Mouse (Mus musculus) ES-E14 (cell line): ENCODE data around the gene Rsf1. TPM values are rescaled to one million over a fixed set of nuclear protein-coding genes. Genes with fewer than 3 reads are reported as not detected.

Experiments used
- DNase-seq: peaks from one replicate; pipeline ENCODE4 v3.0.0-alpha.2; 2013; ENCODE audit warnings: low read depth, low spot score
- H3K27ac ChIP-seq: 2 replicates; pipeline ENCODE4 v1.5.1; 2012; ENCODE audit warnings: low read depth, mild to moderate bottlenecking, low read length, moderate library complexity, mixed read lengths; ENCODE audit not compliant: poor library complexity, insufficient read depth, severe bottlenecking
- H3K36me3 ChIP-seq: 2 replicates; pipeline ENCODE4 v1.6.1; 2012; ENCODE audit warnings: mild to moderate bottlenecking, low read length, moderate library complexity, mixed read lengths; ENCODE audit not compliant: control insufficient read depth, poor library complexity, insufficient read depth, severe bottlenecking
- H3K4me1 ChIP-seq, 2 experiments: fragments of 150-350 bp in 1 of 2; sonication (generic) in 1 of 2; 2 replicates each; pipeline ENCODE4 v1.6.1; 2012; ENCODE audit warnings: low read length in 2 of 2, mild to moderate bottlenecking in 1 of 2, mixed read lengths in 1 of 2; ENCODE audit not compliant: control insufficient read depth in 2 of 2, insufficient read depth in 2 of 2, poor library complexity in 1 of 2
- H3K4me3 ChIP-seq, 2 experiments: fragments of 150-350 bp in 1 of 2; sonication (generic) in 1 of 2; 2 replicates each; pipeline ENCODE4 v1.5.1; 2012; ENCODE audit warnings: low read length in 2 of 2, low read depth in 1 of 2, mild to moderate bottlenecking in 1 of 2, mixed read lengths in 1 of 2; ENCODE audit not compliant: insufficient read depth in 1 of 2, poor library complexity in 1 of 2, severe bottlenecking in 1 of 2
- H3K9ac ChIP-seq: 2 replicates; pipeline ENCODE4 v1.6.1; 2012; ENCODE audit warnings: low read depth, mild to moderate bottlenecking, low read length, mixed read lengths; ENCODE audit not compliant: poor library complexity, insufficient read depth, severe bottlenecking
- H3K9me3 ChIP-seq: fragments of 150-350 bp; sonication (generic); 2 replicates; pipeline ENCODE4 v1.6.1; 2012; ENCODE audit warnings: low read depth, mild to moderate bottlenecking, low read length; ENCODE audit not compliant: control insufficient read depth, insufficient read depth
- CHD2 ChIP-seq: IDR thresholded peaks from 2 replicates; pipeline ENCODE4 v1.6.1; 2014; ENCODE audit warnings: mild to moderate bottlenecking, low read depth, low read length, inconsistent platforms
- HCFC1 ChIP-seq: IDR thresholded peaks from 2 replicates; pipeline ENCODE4 v1.6.1; 2012; ENCODE audit warnings: low read length, inconsistent platforms, borderline replicate concordance; ENCODE audit not compliant: insufficient read depth
- MAFK ChIP-seq: IDR thresholded peaks from 2 replicates; pipeline ENCODE4 v1.6.1; 2014; ENCODE audit warnings: mild to moderate bottlenecking, low read depth, low read length, inconsistent platforms; ENCODE audit not compliant: insufficient read depth
- ZC3H11A ChIP-seq: IDR thresholded peaks from 2 replicates; pipeline ENCODE4 v1.6.1; 2012; ENCODE audit warnings: low read depth, mild to moderate bottlenecking, inconsistent platforms, low read length, borderline replicate concordance
- ZNF384 ChIP-seq: IDR thresholded peaks from 2 replicates; pipeline ENCODE4 v1.6.1; 2012; ENCODE audit warnings: low read depth, low read length, inconsistent platforms
- in situ Hi-C, 2 experiments: fragments of 600-800 bp; cut with MboI; formaldehyde crosslinking; loops; one replicate each; pipeline ENCODE4 v1.15.1; 2025; ENCODE audit warnings: low sequenced_read_pairs in 2 of 2, inconsistent platforms in 1 of 2; ENCODE audit not compliant: unreplicated experiment in 2 of 2
- total RNA-seq: library from RNA; depleted of rRNA; stranded (reverse); fragments of 300-350 nt; gene quantifications from 2 replicates; pipeline ENCODE4 v1.2.3, GENCODE M21; 2012

The Rsf1 gene
- total RNA-seq, 1 experiment, result 27.0 TPM

GRCm38 (mm10) chr7:97707809-97708208, 128.1 kb downstream of the Rsf1 start:
- Histone ChIP-seq H3K27ac (no peak overlapping the region), H3K36me3 (peaks cover 15% of the 10 kb centered on the region), H3K4me1 (peaks cover 0 to 6% of the 10 kb centered on the region in 2 experiments; a peak in 1 of 4 replicates), H3K4me3 (no peak overlapping the region), H3K9ac (no peak overlapping the region), H3K9me3 (no peaks in the 10 kb centered on the region)
- in situ Hi-C loops, result no loop called here
- DNase-seq, result no peak
- no peak for TF ChIP-seq ZNF384
- no peak for TF ChIP-seq ZC3H11A
- no peak for TF ChIP-seq HCFC1
- no peak for TF ChIP-seq MAFK
- TF ChIP-seq CHD2, result no peak

- H3K9me3 ChIP-seq, result no peaks in the 10 kb centered on the region
- H3K27ac ChIP-seq, result peak overlapping the region; percentile 18; the same call in 1 of the 2 replicates
- no peak overlapping the region for H3K4me3 ChIP-seq
- DNase-seq, result no peak
- TF ChIP-seq MAFK, result no peak
- TF ChIP-seq ZNF384, result no peak
- no peak for TF ChIP-seq ZC3H11A
- no peak for TF ChIP-seq HCFC1
- no peak for TF ChIP-seq CHD2
- H3K4me1 ChIP-seq, result peaks cover 0 to 6% of the 10 kb centered on the region in 2 experiments; a peak in 1 of 4 replicates
- peaks cover 23% of the 10 kb centered on the region for H3K36me3 ChIP-seq
- no peak overlapping the region for H3K9ac ChIP-seq
- in situ Hi-C loops, result no loop called here
Measured at GRCm38 (mm10) chr7:97709204-97709603, 129.5 kb downstream of the Rsf1 start.

- TF ChIP-seq ZNF384 (no peak), CHD2 (no peak), ZC3H11A (no peak), HCFC1 (no peak), MAFK (no peak)
- Histone ChIP-seq H3K4me3 (no peak overlapping the region), H3K9me3 (no peaks in the 10 kb centered on the region), H3K36me3 (peaks cover 29% of the 10 kb centered on the region), H3K4me1 (peaks cover 2 to 9% of the 10 kb centered on the region in 2 experiments), H3K9ac (no peak overlapping the region), H3K27ac (no peak overlapping the region)
- in situ Hi-C loops, result no loop called here
- no peak for DNase-seq
Measured at GRCm38 (mm10) chr7:97714651-97715050, 135.0 kb downstream of the Rsf1 start.

- H3K9ac ChIP-seq, result no peak overlapping the region
- H3K4me1 ChIP-seq, result peaks cover 2 to 11% of the 10 kb centered on the region in 2 experiments
- H3K4me3 ChIP-seq, result no peak overlapping the region
- no peaks in the 10 kb centered on the region for H3K9me3 ChIP-seq
- peaks cover 27% of the 10 kb centered on the region for H3K36me3 ChIP-seq
- in situ Hi-C loops, result no loop called here
- TF ChIP-seq CHD2 (no peak), MAFK (no peak), ZC3H11A (no peak), ZNF384 (no peak), HCFC1 (no peak)
- DNase-seq, result no peak
- H3K27ac ChIP-seq, result no peak overlapping the region
Measured at GRCm38 (mm10) chr7:97717326-97717725, 137.6 kb downstream of the Rsf1 start.

GRCm38 (mm10) chr7:97719078-97719477, 139.4 kb downstream of the Rsf1 start:
- Histone ChIP-seq H3K27ac (peak overlapping the region; percentile 63; the same call in 1 of the 2 replicates), H3K9me3 (no peaks in the 10 kb centered on the region), H3K4me1 (peaks cover 2 to 11% of the 10 kb centered on the region in 2 experiments), H3K9ac (no peak overlapping the region), H3K36me3 (peaks cover 17% of the 10 kb centered on the region), H3K4me3 (no peak overlapping the region)
- peak; percentile 53 for DNase-seq
- no peak for TF ChIP-seq CHD2
- no peak for TF ChIP-seq ZC3H11A
- TF ChIP-seq ZNF384, result no peak
- no peak for TF ChIP-seq MAFK
- TF ChIP-seq HCFC1, result no peak
- in situ Hi-C loops, result no loop called here
